Mouse (Mus musculus) layer of hippocampus, postnatal 10 days (tissue): ENCODE data around the gene Cd209f. TPM values are rescaled to one million over a fixed set of nuclear protein-coding genes. Genes with fewer than 3 reads are reported as not detected.
"Not testable (repeated sequence)": the region's sequence is repeated elsewhere in the genome, so short reads cannot be mapped to it uniquely, and the experiment has no call there.

ENCODE experiments used
- DNase-seq, 2 experiments: peaks; one replicate each; pipeline ENCODE4 v3.0.0; 2021; ENCODE audit warnings: low spot score in 2 of 2
- long read RNA-seq: library from polyadenylated mRNA; stranded (forward); transcript quantifications from one replicate; pipeline ENCODE4 v2.0.0, GENCODE M21; 2023
- total RNA-seq, 2 experiments: library from RNA; stranded (reverse); gene quantifications; 2 replicates each; pipeline ENCODE4 v1.2.3; 2021

Cd209f gene
- total RNA-seq = under 1 TPM in 1 of 2 experiments, not detected in 1; 0.23 TPM
- long read RNA-seq = 0 reads

DNA sequence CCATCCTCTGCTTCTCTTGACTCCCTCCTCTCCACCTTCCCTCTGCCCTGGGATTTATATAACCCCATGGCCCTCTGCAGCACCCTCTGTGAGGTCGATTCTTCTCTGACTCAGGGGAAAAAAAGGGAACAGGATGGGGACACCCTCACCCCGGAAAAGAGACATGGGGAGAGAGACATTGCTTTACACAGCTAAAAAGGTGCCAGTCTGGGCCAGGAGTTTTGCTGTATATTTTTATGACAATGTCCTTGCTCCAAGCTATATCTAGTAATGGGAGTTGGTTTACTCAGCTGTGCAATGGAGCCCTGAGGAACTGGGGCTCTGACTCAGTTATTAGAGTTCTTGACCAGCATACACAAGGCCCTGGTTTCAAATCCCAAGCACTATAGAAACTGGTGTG, at the start of gene Cd209f:
Gene Cd209f, minus strand, starts transcription at position 101 of the 400 bp plus-strand sequence.
- not testable (repeated sequence) for DNase-seq

GRCm38 (mm10) chr8:4154878-4155277, 49.2 kb upstream of the Cd209f start:
- no peak for DNase-seq

DNA sequence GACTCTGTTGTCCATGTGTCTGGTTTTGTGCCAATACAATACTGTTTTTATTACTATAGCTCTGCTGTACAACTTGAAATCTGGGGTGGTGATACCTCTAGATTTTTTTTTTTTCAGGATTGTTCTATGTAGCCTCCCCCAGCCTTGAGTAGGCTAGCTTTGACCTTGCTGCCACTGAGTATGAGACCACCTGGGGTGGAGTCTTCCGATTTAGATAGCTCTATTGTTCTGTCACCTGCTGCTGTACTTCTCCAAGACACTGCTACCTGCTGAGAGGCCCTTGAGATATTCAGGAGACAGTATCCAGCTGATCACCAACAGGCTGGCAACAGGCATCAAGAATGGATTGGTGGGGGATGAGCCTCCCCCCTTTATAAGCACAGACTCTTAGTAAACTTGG, 41.6 kb upstream of the Cd209f start:
- no peak for DNase-seq

DNA sequence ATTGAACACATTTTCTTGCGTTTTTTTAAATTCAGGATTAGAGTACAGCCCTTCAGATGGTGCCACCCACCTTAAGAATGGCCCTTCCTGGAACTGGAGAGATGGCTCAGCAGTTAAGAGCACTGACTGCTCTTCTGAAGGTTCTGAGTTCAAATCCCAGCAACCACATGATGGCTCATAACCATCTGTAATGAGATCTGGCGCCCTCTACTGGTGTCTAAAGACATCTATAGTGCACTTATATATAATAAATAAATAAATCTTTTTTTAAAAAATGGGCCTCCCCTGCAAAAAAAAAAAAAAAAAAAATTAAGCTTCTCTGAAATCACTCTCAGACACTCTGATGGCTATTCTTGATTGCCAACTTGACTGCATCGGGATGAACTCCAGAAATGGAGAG, 36.1 kb upstream of the Cd209f start:
- no peak for DNase-seq

DNA sequence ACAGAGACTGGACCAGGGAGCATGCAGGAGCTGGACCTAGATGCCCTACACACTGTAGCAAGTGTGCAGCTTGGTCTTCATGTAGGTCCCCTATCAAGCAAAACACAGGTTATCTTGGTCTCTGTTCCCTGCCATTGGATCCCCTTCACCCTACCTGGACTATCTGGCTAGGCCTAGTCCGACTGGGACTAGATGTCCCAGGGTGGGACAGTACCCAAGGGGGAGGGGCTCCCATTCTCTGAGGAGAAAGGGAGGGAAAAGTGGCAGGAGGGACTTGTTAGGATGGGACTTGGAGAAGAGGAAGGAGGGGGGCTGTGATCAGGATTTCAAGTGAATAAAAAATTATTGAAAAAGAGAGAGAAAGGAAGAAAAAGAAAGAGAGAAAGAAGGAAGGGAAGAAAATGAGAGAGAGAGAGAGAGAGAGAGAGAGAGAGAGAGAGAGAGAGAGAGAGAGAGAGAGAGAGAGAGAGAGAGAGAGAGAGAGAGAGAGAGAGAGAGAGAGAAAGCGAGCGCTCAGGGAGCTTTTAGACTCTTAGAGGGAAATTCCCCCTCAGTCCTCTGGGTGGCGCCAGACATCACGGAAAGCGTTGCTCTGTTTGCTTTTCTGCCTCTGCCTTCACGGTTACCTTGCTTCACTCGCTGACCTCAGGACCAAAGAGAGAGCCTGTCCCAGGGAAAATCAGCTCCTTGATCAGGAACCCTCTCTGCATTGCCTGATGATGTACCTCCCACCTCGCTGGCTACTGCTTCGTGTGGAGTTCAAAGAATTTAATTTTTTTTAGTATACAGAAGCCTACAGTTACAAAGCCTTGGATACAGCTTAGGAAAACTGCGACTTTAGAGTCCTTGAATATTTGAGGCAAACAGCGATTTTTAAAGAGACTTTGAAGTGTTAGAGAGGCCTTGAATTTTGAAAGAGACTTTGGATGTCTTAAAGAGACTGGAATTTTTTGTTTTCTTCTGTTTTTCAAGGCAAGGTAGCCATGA, 34.3 kb upstream of the Cd209f start:
- DNase-seq = peak; percentile 86

DNA sequence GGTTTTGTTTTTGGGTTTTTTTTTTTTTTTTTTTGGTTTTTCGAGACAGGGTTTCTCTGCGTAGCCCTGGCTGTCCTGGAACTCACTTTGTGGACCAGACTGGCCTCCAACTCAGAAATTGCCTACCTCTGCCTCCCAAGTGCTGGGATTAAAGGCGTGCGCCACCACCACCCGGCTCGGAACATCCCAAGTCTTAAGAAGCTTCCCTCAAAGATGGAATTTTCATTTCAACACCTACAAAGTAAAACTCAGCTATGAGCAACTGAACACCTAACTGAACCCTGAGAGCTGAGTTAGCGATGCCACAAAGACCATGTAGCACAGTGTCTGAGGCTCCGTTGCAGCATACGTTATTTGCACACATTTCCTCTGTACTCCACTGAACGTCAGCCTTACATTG, 28.2 kb upstream of the Cd209f start, which contains the start of gene Cd209g:
Gene Cd209g, plus strand, starts transcription at position 301 of the 400 bp plus-strand sequence.
- no peak for DNase-seq

DNA sequence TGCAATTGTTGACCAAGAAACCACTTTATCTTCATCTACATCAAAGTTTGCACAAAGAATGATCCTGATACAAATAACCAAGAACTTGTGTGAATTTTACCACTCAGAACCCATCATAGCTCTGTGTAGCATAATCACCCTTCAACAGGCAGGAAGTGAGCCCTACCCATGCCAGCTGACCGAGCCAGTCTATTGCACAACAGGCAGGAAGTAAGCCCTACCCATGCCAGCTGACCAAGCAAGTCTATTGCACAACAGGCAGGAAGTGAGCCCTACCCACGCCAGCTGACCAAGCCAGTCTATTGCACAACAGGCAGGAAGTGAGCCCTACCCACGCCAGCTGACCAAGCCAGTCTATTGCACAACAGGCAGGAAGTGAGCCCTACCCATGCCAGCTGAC, 17.1 kb downstream of the Cd209f start:
- not testable (repeated sequence) for DNase-seq

- DNase-seq = not testable (repeated sequence)
These were observed 18.4 kb downstream of the Cd209f start for GRCm38 (mm10) chr8:4087180-4087722.

Other genes with a start within 250 kb of the Cd209f start
- gene Cd209d, start 227.3 kb downstream of the Cd209f start, total RNA-seq = not detected
- under 1 TPM in 1 of 2 experiments, not detected in 1; 0.69 TPM for gene Cd209b, start 179.0 kb downstream of the Cd209f start, total RNA-seq
- under 1 TPM in 1 of 2 experiments, not detected in 1; 0.42 TPM for gene Cd209c, start 151.1 kb downstream of the Cd209f start, total RNA-seq
- not detected for gene Cd209g, start 28.3 kb upstream of the Cd209f start, total RNA-seq
- 100 to 1,000 TPM; 137 TPM for gene Evi5l, start 60.7 kb upstream of the Cd209f start, total RNA-seq
- gene Prr36, start 111.6 kb upstream of the Cd209f start, total RNA-seq = 10 to 100 TPM; 57.1 to 59.4 TPM
- gene Lrrc8e, start 121.0 kb upstream of the Cd209f start, total RNA-seq = not detected
- 10 to 100 TPM; 66.4 to 69.8 TPM for gene Map2k7, start 132.9 kb upstream of the Cd209f start, total RNA-seq
- under 1 TPM in 1 of 2 experiments, not detected in 1; 0.73 TPM for gene Gm49320, start 133.0 kb upstream of the Cd209f start, total RNA-seq
- 1 to 10 TPM; 8.3 to 9.8 TPM for gene Tgfbr3l, start 142.4 kb upstream of the Cd209f start, total RNA-seq
- gene Snapc2, start 147.2 kb upstream of the Cd209f start, total RNA-seq = 10 to 100 TPM; 27.1 to 31.2 TPM
- gene Ctxn1, start 153.4 kb upstream of the Cd209f start, total RNA-seq = 100 to 1,000 TPM; 450 to 459 TPM
- 10 to 100 TPM; 70.8 to 77.2 TPM for gene Timm44, start 170.1 kb upstream of the Cd209f start, total RNA-seq
- gene Ccl25, start 219.4 kb upstream of the Cd209f start, total RNA-seq = 10 to 100 TPM; 23.0 to 24.1 TPM
- gene Elavl1, start 219.6 kb upstream of the Cd209f start, total RNA-seq = 10 to 100 TPM; 65.5 to 75.7 TPM